12 mouse cellular contexts compared by ENCODE assay signal in genomic region chr9:56739181-56739737, GRCm38 (mm10). TPM values are rescaled to one million over a fixed set of nuclear protein-coding genes. Genes with fewer than 3 reads are reported as not detected.
DNase-seq lines count a peak whose midpoint lies in the region; TF ChIP-seq lines count a peak whose summit lies in the region.
"Had no signal": no experiment of that assay in that cellular context is flagged by ENCODE, and none has a peak within 500 bp of the region (broad histone marks: within the 10 kb centered on the region; RNA-seq: fewer than 3 reads in every experiment).

No protein-coding gene starts in this region.

- peak; percentile 36 for DNase-seq in cerebellum, adult 2 months
- no peak for DNase-seq in cerebellum, adult 8-10 months
- no peak for DNase-seq in left cerebral cortex, adult 2 months (ENCODE audit: extremely low spot score in 1 of 2, low spot score in 2 of 2)
- no peak for DNase-seq in left cerebral cortex, postnatal 10 days (ENCODE audit: extremely low spot score in 1 of 2, low spot score in 2 of 2)
- DNase-seq in layer of hippocampus, postnatal 14 days (ENCODE audit: low spot score in 2 of 2) = peak; percentile 51 to 64
- no peak for DNase-seq in embryo, embryonic 11 days
- DNase-seq in thymus, adult 2 months = no peak
- DNase-seq: cerebellum, adult 11 months; heart, adult 18-20 months; thymus, postnatal 4 days had no signal

- no peak for TF ChIP-seq CTCF in cerebellum, adult 2 months (IDR thresholded peaks at IDR 0.05; ENCODE audit: borderline replicate concordance, insufficient read depth, low read depth, low read length)
- TF ChIP-seq CTCF in left cerebral cortex, adult 2 months (IDR thresholded peaks at IDR 0.05) = peak; percentile 50
- TF ChIP-seq CTCF in cortical plate, adult 2 months (IDR thresholded peaks at IDR 0.05; ENCODE audit: extremely low read depth, insufficient read depth, low read length) = peak; percentile 48
- TF ChIP-seq CTCF in thymus, adult 2 months (IDR thresholded peaks at IDR 0.05; ENCODE audit: borderline replicate concordance, control insufficient read depth, extremely low read depth, insufficient read depth, low read length, poor library complexity) = no peak

- no peak overlapping the region for H3K27ac ChIP-seq in cerebellum, adult 2 months (ENCODE audit: insufficient read depth, low read length)
- H3K27ac ChIP-seq in left cerebral cortex, adult 2 months = no peak overlapping the region
- H3K27ac ChIP-seq in cortical plate, adult 2 months (ENCODE audit: insufficient read depth, low read length) = no peak overlapping the region
- H3K27ac ChIP-seq in thymus, adult 2 months (ENCODE audit: control insufficient read depth, insufficient read depth, low read length) = no peak overlapping the region
- H3K27ac ChIP-seq: liver, embryonic 14.5 days had no signal

- peaks cover 14% of the 10 kb centered on the region for H3K4me1 ChIP-seq in cerebellum, adult 2 months (ENCODE audit: control insufficient read depth, insufficient read depth, low read length)
- H3K4me1 ChIP-seq in cortical plate, adult 2 months (ENCODE audit: control insufficient read depth, insufficient read depth, low read length) = peaks cover 16% of the 10 kb centered on the region
- no peaks in the 10 kb centered on the region for H3K4me1 ChIP-seq in thymus, adult 2 months (replicated peaks; ENCODE audit: control insufficient read depth, insufficient read depth, low read length)

- H3K27me3 ChIP-seq in cerebellum, adult 2 months (ENCODE audit: control insufficient read depth, insufficient read depth, low read length) = no peaks in the 10 kb centered on the region
- no peaks in the 10 kb centered on the region for H3K27me3 ChIP-seq in thymus, adult 2 months (ENCODE audit: control insufficient read depth, insufficient read depth, low read length)

- H3K36me3 ChIP-seq in thymus, adult 2 months (ENCODE audit: control insufficient read depth, insufficient read depth, low read length) = no peaks in the 10 kb centered on the region

- intact Hi-C loops in left cerebral cortex, adult 2 months (cut with DNase I) = loop anchor here (5.0 kb wide), 1 partner anchor 58 kb away; the partner anchor contains the start of gene Lingo1
- intact Hi-C loops in left cerebral cortex, postnatal 10 days (cut with DNase I) = loop anchor here (5.0 kb wide), 1 partner anchor 58 kb away; the partner anchor contains the start of gene Lingo1

- H3K4me3 ChIP-seq in cerebellum, adult 2 months (replicated peaks; ENCODE audit: insufficient read depth, low read depth, low read length) = no peak overlapping the region
- no peak overlapping the region for H3K4me3 ChIP-seq in left cerebral cortex, adult 2 months
- H3K4me3 ChIP-seq in cortical plate, adult 2 months (ENCODE audit: insufficient read depth, low read length) = no peak overlapping the region
- H3K4me3 ChIP-seq in thymus, adult 2 months (ENCODE audit: control insufficient read depth, insufficient read depth, low read length) = no peak overlapping the region

- TF ChIP-seq POLR2A in cerebellum, adult 2 months (IDR thresholded peaks at IDR 0.05; ENCODE audit: borderline replicate concordance, insufficient read depth, low read length) = no peak
- TF ChIP-seq POLR2A in cortical plate, adult 2 months (IDR thresholded peaks at IDR 0.05; ENCODE audit: extremely low read depth, insufficient read depth, low read length) = no peak
- no peak for TF ChIP-seq POLR2A in thymus, adult 2 months (IDR thresholded peaks at IDR 0.05; ENCODE audit: control insufficient read depth, extremely low read depth, insufficient read depth, low read length, poor library complexity)

- WGBS in cerebellum, adult 2 months = 36% methylated on average over 5 of the region's 5 CpGs
- WGBS in thymus, adult 2 months = 74% methylated on average over 5 of the region's 5 CpGs

RNA-seq across cellular contexts. Expression of gene Lingo1, which starts 57.0 kb away (rescaled TPM):
- polyA plus RNA-seq in cerebellum, adult 2 months (2012; rRNA removed) = 85.1 and 88.3 TPM in 2 replicates
- 100 to 1,000 TPM; 481 to 504 TPM for total RNA-seq in left cerebral cortex, adult 2 months (2021)
- 100 to 1,000 TPM; 368 to 379 TPM for total RNA-seq in left cerebral cortex, postnatal 10 days (2021)
- 465 and 476 TPM in 2 replicates for polyA plus RNA-seq in cortical plate, adult 2 months (2012; rRNA removed)
- total RNA-seq in layer of hippocampus, postnatal 14 days (2021) = 100 to 1,000 TPM; 293 to 311 TPM
- 5.2 and 5.3 TPM in 2 replicates for polyA plus RNA-seq in thymus, adult 2 months (2012; rRNA removed)

Comparison
In these comparisons a context has a peak if more than half of its experiments do, and no peak if none do; other contexts are left out.
1. DNase-seq: peak in cerebellum, adult 2 months (2 of 2) and layer of hippocampus, postnatal 14 days (2 of 2); none in cerebellum, adult 8-10 months (single experiment), left cerebral cortex, adult 2 months (0 of 2), left cerebral cortex, postnatal 10 days (0 of 2), embryo, embryonic 11 days (single experiment) and thymus, adult 2 months (single experiment).
2. CTCF ChIP-seq: peak in left cerebral cortex, adult 2 months (single experiment) and cortical plate, adult 2 months (single experiment); none in cerebellum, adult 2 months (single experiment) and thymus, adult 2 months (single experiment).